Mouse (Mus musculus) megakaryocyte progenitor cell, adult 5-6 weeks (primary cell): ENCODE measurements around the gene Git1. TPM values are rescaled to one million over a fixed set of nuclear protein-coding genes. Genes with fewer than 3 reads are reported as not detected.
"Not testable (repeated sequence)": the region's sequence is repeated elsewhere in the genome, so short reads cannot be mapped to it uniquely, and the experiment has no call there.

ENCODE experiments used
- ATAC-seq: replicated peaks from 2 replicates; pipeline ENCODE4 v1.8.0; 2016; ENCODE audit warnings: mild to moderate bottlenecking, moderate TSS enrichment, inconsistent platforms; ENCODE audit not compliant: poor library complexity
- total RNA-seq, 2 experiments: library from RNA; stranded (forward) in 1 of 2; stranded (reverse) in 1 of 2; fragments of 157-497, 149-512 nt in 1 of 2; fragments of 200-1000 nt in 1 of 2; gene quantifications; 2 replicates each; pipeline versions ENCODE4 v1.2.3 to v1.2.4; 2015 to 2017

The Git1 gene
- total RNA-seq, 2 experiments from 2014 or later, result 14.5 to 24.3 TPM

- no peak for ATAC-seq
Measured at GRCm38 (mm10) chr11:77518051-77518798, 24.9 kb downstream of the Git1 start.

- peak; percentile 65 for ATAC-seq
Measured at GRCm38 (mm10) chr11:77519043-77519442, 25.7 kb downstream of the Git1 start, which contains the start of gene Gm10392. TSS of gene Gm10392 (minus strand) at chr11:77519198.

GRCm38 (mm10) chr11:77520601-77521529 lies 27.5 kb downstream of the Git1 start:
- peak; percentile 62 for ATAC-seq

GRCm38 (mm10) chr11:77525804-77526486 lies 32.6 kb downstream of the Git1 start:
- ATAC-seq, result peak; percentile 34; the same call in 1 of the 2 replicates

- not testable (repeated sequence) for ATAC-seq
Measured at GRCm38 (mm10) chr11:77528420-77528819, 35.1 kb downstream of the Git1 start.

GRCm38 (mm10) chr11:77529644-77530043 lies 36.3 kb downstream of the Git1 start:
- ATAC-seq, result no peak

- no peak for ATAC-seq
Measured at GRCm38 (mm10) chr11:77530862-77531261, 37.5 kb downstream of the Git1 start.

GRCm38 (mm10) chr11:77532202-77532846 lies 39.0 kb downstream of the Git1 start:
- no peak for ATAC-seq

- ATAC-seq, result no peak
Measured at GRCm38 (mm10) chr11:77545261-77545660, 51.9 kb downstream of the Git1 start.

Other genes starting within 250 kb of the Git1 start
- not detected in 2 replicates for gene Coro6, start 31.2 kb upstream of the Git1 start, total RNA-seq (2015)
- gene Coro6, start 31.2 kb upstream of the Git1 start, total RNA-seq (2017), result not detected in 2 replicates
- 10.0 and 10.4 TPM in 2 replicates for gene Ankrd13b, start 3.9 kb upstream of the Git1 start, total RNA-seq (2015)
- 5.7 and 6.0 TPM in 2 replicates for gene Ankrd13b, start 3.9 kb upstream of the Git1 start, total RNA-seq (2017)
- gene Abhd15, start 21.6 kb downstream of the Git1 start, total RNA-seq (2015), result 3.2 and 3.4 TPM in 2 replicates
- 3.6 and 4.6 TPM in 2 replicates for gene Abhd15, start 21.6 kb downstream of the Git1 start, total RNA-seq (2017)
- 1.7 and 2.0 TPM in 2 replicates for gene Trp53i13, start 22.4 kb downstream of the Git1 start, total RNA-seq (2015)
- gene Trp53i13, start 22.4 kb downstream of the Git1 start, total RNA-seq (2017), result 1.7 and 8.2 TPM in 2 replicates
- 0.32 TPM in 1 of 2 replicates, not detected in the other for gene Gm10392, start 25.6 kb downstream of the Git1 start, total RNA-seq (2015)
- gene Gm10392, start 25.6 kb downstream of the Git1 start, total RNA-seq (2017), result 0.41 and 1.2 TPM in 2 replicates
- gene Taok1, start 114.3 kb downstream of the Git1 start, total RNA-seq (2015), result 30.5 and 31.8 TPM in 2 replicates
- gene Taok1, start 114.3 kb downstream of the Git1 start, total RNA-seq (2017), result 30.3 and 37.8 TPM in 2 replicates
- 68.5 and 75.4 TPM in 2 replicates for gene Nufip2, start 192.6 kb downstream of the Git1 start, total RNA-seq (2015)
- gene Nufip2, start 192.6 kb downstream of the Git1 start, total RNA-seq (2017), result 76.5 and 98.4 TPM in 2 replicates
- gene Cryba1, start 231.7 kb downstream of the Git1 start, total RNA-seq (2015), result not detected in 2 replicates
- gene Cryba1, start 231.7 kb downstream of the Git1 start, total RNA-seq (2017), result not detected in 2 replicates